Mouse (Mus musculus) mouse embryonic stem cell (cell line): ENCODE results near the gene Olfr5.
"Not testable (repeated sequence)": the region's sequence is repeated elsewhere in the genome, so short reads cannot be mapped to it uniquely, and the experiment has no call there.

ENCODE experiments used
- in situ Hi-C, 2 experiments: fragments of 300-500 bp; cut with MboI; formaldehyde crosslinking; loops; 1 replicate in 1 of 2; 3 replicates in 1 of 2; pipeline ENCODE4 v1.14.3; 2019 to 2020; ENCODE audit warnings: low sequenced_read_pairs in 2 of 2, low pct_unique_long_range_greater_than_20kb in 1 of 2, mixed read lengths in 1 of 2; ENCODE audit not compliant: unreplicated experiment in 1 of 2

The Olfr5 gene

DNA sequence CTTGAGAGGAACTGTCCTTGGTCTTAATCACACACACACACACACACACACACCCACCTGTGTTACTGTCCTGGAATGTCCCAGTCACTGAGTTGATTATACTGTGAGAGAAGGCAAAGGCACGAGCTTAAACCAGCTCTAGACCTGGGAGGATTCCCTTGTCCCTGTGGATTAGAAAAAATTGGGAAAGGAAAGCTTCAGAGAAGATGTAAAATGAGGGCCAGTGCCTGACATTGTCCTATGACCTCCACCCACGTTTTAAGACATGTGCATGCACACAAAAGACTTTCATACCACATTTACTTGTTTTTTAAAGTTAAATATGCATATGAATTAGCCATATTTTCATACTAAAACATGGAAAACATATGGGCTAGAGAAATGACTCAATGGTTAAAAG lies at the start of gene Olfr5:
Olfr5 (minus strand) TSS at position 101 of the 400 bp plus-strand sequence.
- in situ Hi-C loops = loop anchor here in 1 of 2 experiments (10.0 kb wide), 1 partner anchor 58 kb away; no protein-coding TSS in a partner anchor

DNA sequence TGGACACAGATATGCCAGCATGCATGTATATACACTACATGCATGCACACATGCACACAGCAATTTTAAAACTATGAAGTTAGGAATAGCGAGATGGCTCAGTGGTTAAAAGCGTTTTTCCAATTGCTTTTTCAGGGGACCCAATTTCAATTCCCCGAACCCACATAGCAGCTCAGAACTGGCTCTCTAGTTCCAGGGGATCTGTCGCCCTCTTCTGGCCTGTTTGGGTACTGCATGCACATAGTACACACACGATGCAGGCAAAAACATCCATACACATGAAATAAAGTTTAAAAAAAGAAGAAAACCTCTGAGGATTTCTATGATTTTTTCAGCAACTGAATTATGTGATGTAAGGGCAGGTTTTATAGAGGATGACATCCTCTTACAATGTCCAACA lies 39.4 kb upstream of the Olfr5 start:
- in situ Hi-C loops = loop anchor here (10.0 to 25.0 kb wide), 4 partner anchors 89 to 386 kb away; partner anchors contain the start of gene Olfr1344 (in 2 of the 2)

- in situ Hi-C loops = loop anchor here (10.0 to 25.0 kb wide), 4 partner anchors 88 to 387 kb away; partner anchors contain the start of gene Olfr1344 (in 2 of the 2)
These were observed 38.3 kb upstream of the Olfr5 start for GRCm38 (mm10) chr7:6525001-6525400.

DNA sequence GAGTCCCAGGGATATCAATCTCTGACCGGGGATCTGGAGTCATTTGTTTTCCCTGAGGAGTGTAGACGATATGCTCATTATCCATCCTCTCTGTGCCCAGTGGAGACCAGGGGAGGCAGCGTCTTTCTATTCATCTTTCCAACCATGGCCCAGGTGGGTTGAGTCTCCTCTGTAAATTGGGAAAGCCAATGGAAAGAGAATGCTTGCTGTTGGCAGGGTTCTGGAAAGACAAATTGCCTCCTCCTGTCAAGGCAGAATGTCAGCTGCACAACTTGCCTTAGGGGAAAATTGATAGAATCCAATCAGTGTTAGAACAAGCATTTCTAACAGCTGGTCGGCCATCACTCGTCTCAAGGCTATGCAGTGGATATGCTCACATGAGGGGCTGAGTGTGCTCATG lies 36.1 kb upstream of the Olfr5 start, which contains the start of gene Olfr1349:
Olfr1349 (minus strand) TSS at position 101 of the 400 bp plus-strand sequence.
- in situ Hi-C loops = loop anchor here (10.0 kb wide), 2 partner anchors 88 to 168 kb away; partner anchors contain the start of gene Olfr1344 (in 1 of the 2)

DNA sequence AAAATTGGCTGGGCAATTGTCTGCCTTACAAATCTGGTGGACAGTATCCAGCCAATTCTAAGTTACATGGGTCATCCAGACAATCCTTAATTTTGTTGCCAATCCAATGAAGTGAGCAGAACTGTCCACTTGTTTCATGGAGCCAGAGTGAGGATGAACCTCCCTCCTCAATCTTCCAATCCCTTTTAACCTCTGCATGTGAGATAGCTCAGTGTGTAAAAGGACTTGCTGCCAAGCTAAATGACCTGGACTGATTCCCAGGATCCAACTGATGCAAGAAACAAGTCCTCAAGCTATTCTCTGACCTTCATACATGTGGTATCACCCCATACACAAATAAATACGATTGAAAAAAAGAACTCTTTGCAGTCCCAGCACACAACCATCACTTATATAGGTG lies 34.9 kb upstream of the Olfr5 start:
- in situ Hi-C loops = loop anchor here (10.0 kb wide), 2 partner anchors 87 to 167 kb away; partner anchors contain the start of gene Olfr1344 (in 1 of the 2)

DNA sequence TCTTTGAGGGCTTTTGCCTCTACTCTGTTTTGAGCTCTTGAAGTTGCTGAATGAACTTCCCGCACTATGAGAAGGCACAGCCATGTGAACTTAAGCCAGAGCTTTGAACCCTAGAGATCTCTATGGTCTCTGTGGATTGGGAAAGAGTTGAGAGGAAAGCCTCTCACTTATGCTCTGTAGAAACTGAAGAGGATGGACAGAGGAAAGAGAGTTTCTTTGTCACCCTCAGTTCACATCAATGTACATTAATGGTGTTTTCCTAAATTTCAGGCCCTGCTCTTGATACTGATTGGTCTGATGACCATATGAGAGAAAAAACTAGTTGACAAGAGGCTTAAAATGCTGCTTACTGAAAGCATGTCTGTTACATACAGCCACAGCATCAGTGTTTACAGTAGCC lies 21.9 kb upstream of the Olfr5 start, which contains the start of gene Olfr1348:
Olfr1348 (minus strand) TSS at position 101 of the 400 bp plus-strand sequence.
- in situ Hi-C loops = no loop called here

DNA sequence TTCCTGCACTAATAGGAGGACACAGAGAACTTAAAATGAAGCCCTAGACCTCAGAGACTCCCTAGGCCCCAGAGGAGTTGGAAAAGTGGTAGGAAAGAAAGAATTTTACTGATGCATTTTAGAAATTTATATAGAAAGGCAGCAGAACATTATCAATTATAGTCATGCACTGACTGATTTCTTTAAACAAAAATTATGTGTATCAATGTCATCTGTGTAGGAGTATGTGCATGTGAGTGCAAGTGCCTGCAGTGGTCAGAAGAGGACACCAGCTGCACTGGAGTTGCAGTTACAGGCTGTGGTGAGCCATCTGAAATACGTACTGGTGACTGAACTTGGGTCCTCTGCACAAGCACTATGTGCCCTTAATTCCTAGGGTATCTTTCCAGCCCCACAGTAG lies 12.9 kb upstream of the Olfr5 start, which contains the start of gene Olfr1347:
Olfr1347 (minus strand) TSS at position 101 of the 400 bp plus-strand sequence.
- in situ Hi-C loops = no loop called here

GRCm38 (mm10) chr7:6477633-6478032 lies 9.1 kb downstream of the Olfr5 start:
- in situ Hi-C loops = not testable (repeated sequence)

DNA sequence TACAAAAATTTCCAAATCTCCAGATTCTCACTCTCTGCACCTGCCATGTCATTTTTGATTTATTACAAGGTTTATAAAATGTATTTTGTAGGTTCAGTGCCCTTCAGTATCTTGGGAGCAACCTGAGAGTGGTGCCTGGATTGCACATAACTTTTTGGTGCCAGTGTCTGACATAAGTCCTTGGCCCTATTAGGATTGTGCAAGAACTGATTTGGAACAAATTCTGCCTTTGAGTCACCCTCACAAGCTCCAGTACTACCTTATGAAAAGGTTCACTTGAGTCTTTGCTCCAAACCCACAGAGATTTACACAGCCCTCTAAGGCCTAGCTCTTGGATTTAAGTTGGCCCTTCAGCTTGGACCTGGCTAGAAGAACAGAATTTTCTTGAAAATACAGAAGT lies 19.8 kb downstream of the Olfr5 start, which contains the start of gene Olfr1346:
Olfr1346 (plus strand) TSS at position 151 of the 400 bp plus-strand sequence.
- in situ Hi-C loops = no loop called here

DNA sequence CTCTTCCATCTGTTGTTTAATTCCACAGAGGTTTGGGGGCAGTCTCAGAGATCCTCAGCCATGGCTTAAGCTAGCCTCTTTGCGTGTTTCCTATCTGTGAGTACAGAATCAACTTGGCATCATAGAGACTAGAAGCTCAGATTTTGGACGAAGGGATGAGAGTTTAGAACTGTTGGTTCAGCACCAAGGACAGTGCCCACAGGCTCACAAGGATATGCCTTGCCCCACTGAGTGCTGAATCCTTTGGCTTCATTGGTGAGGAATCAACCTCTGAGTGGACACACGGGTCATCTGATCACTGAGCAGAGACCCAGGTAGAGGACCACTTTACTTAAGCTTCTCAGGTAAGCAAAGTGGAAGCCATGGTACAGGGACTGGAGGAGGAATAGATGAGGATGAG lies 30.3 kb downstream of the Olfr5 start:
- in situ Hi-C loops = no loop called here

DNA sequence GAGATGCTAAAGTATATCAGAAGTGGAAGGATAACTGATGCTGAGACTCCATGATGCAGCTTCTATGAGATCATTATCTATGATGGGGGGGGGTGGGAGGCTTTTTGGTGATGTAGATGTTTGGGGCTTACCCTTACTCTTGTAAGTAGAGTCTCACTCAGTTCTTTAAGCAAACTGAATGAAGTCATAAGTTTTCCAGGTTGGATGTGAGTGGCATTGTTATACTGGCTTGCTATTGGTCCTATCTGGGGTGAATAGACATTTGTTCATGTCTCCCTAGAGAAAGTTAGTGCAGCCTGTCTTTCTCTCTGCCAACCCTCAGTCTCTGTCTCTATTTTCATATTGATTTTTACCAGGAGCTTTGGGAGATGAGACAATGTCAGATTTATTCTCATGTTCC lies 30.9 kb downstream of the Olfr5 start, which contains the start of gene Olfr1336:
Olfr1336 (plus strand) TSS at position 301 of the 400 bp plus-strand sequence.
- in situ Hi-C loops = no loop called here

DNA sequence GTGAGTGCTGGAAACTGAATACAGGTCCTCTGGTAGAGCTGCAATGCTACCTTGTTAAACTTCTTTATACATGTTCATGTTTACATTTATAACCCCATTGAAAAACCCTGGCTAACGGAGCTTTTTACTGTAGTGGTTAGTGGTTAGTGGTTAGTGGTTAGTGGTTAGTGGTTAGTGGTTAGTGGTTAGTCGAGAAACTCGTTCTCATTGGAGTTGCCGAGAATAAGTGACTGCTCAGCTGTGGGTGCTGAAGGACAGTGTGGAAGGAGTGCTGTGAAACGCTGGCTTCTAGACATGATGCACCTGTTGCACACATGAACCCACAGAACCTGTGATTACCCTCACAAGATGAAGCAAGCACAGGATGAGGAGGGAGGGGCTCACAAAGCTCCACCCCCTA lies 39.0 kb downstream of the Olfr5 start:
- in situ Hi-C loops = loop anchor here (25.0 kb wide), 3 partner anchors 90 to 490 kb away; partner anchors contain the start of gene Zim1 (in 1 of the 2)

- in situ Hi-C loops = loop anchor here (25.0 kb wide), 3 partner anchors 96 to 496 kb away; partner anchors contain the start of gene Zim1 (in 1 of the 2)
These were observed 45.6 kb downstream of the Olfr5 start for GRCm38 (mm10) chr7:6441173-6441572.

GRCm38 (mm10) chr7:6438388-6438787 lies 48.4 kb downstream of the Olfr5 start, which contains the start of gene Olfr1344:
Gene Olfr1344 (plus strand): TSS chr7:6438688.
- in situ Hi-C loops = loop anchor here (10.0 to 25.0 kb wide), 4 partner anchors 86 to 499 kb away; partner anchors contain the start of genes Olfr1349 (in 1 of the 2) and Zim1 (in 1 of the 2)

DNA sequence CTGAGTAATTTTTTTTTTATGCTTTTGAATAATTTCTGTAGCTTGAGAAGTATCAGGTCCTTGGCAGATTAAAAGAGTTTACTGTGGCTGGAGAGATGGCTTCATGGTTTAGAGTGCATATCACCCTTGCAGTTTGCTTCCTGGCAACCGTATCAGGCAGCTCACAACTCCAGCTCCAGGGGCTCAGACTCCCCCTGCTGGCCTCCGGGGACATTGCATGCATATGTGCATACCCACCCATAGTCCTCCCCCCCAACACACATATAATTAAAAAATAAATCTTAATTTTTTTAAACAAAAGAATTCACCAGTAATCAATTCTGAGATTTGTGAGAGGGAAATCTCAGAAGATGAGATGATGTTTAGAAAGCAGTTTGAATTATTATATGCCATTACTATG lies 56.4 kb downstream of the Olfr5 start:
- in situ Hi-C loops = loop anchor here (5.0 to 25.0 kb wide), 5 partner anchors 73 to 507 kb away; partner anchors contain the start of genes Olfr1349 (in 1 of the 2) and Zim1 (in 1 of the 2)

DNA sequence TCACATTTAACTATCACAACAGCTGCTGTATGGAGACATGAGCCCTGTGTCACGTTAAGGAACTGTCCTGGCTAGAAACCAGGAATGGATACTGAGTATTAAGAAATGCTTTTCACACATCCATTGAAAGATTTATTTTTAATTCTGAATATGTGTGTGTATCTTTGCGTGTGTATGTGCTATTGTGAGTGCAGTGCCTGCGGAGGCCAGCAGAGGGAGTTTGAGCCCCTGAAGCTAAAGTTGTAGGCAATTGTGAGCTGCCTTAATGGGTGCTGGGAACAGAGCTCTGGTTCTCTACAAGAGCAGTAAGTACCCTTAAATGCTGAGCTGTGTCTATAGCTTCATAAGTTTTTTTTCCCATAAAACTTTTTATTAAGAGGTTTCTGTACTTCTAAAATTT lies 57.4 kb downstream of the Olfr5 start:
- in situ Hi-C loops = loop anchor here (10.0 to 25.0 kb wide), 4 partner anchors 75 to 508 kb away; partner anchors contain the start of gene Zim1 (in 1 of the 2)
